Mouse (Mus musculus) bone marrow, adult 2 months (tissue): ENCODE measurements around the gene Cacna1d. TPM values are rescaled to one million over a fixed set of nuclear protein-coding genes. Genes with fewer than 3 reads are reported as not detected.
A peak's percentile ranks its signal among the peaks of the same experiment; 100 is the strongest.

Source experiments
- H3K27ac ChIP-seq: fragments of 200-500 bp; 2 replicates; pipeline ENCODE4 v1.5.1; 2012; ENCODE audit warnings: low read depth, mild to moderate bottlenecking, control low read depth, inconsistent platforms, low read length; ENCODE audit not compliant: control insufficient read depth, poor library complexity, insufficient read depth
- H3K4me1 ChIP-seq: fragments of 200-500 bp; 2 replicates; pipeline ENCODE4 v1.6.1; 2011; ENCODE audit warnings: low read length; ENCODE audit not compliant: control insufficient read depth, insufficient read depth
- H3K4me3 ChIP-seq: fragments of 200-500 bp; replicated peaks from 2 replicates; pipeline ENCODE3; 2011; ENCODE audit warnings: mild to moderate bottlenecking, low read depth, low read length, control low read depth; ENCODE audit not compliant: control insufficient read depth
- CTCF ChIP-seq: fragments of 200-500 bp; IDR thresholded peaks from 2 replicates; pipeline ENCODE4 v1.5.1; 2011; ENCODE audit warnings: low read length, control low read depth; ENCODE audit not compliant: control insufficient read depth, insufficient read depth
- POLR2A ChIP-seq: fragments of 200-500 bp; IDR thresholded peaks from 2 replicates; pipeline ENCODE4 v1.6.1; 2011; ENCODE audit warnings: low read depth, mild to moderate bottlenecking, control low read depth, low read length, borderline replicate concordance; ENCODE audit not compliant: control insufficient read depth
- whole genome bisulfite sequencing: fragments of 180-500 bp; shearing (Covaris S2); methylation state at CpG from one replicate; pipeline ENCODE4 v1.1.7; 2018; 5-methylcytosine and 5-hydroxymethylcytosine counted together
- polyA plus RNA-seq: library from polyadenylated mRNA; stranded (reverse); fragments of >200 nt; gene quantifications from 2 replicates; pipeline ENCODE4 v1.2.4, GENCODE M21; 2011; ENCODE audit warnings: low replicate concordance; ENCODE audit not compliant: missing spikeins, insufficient read depth, insufficient read length

The Cacna1d gene
- polyA plus RNA-seq, 1 experiment: 1.7 TPM

- TF ChIP-seq CTCF (no peak), POLR2A (no peak)
These were observed 319.7 kb downstream of the Cacna1d start for GRCm38 (mm10) chr14:30171593-30171992.

GRCm38 (mm10) chr14:30171008-30171407 is 320.2 kb downstream of the Cacna1d start:
- Histone ChIP-seq H3K27ac (no peak overlapping the region), H3K4me1 (no peaks in the 10 kb centered on the region; the same call in 1 of the 2 replicates), H3K4me3 (no peak overlapping the region)
- TF ChIP-seq CTCF (peak; percentile 32; the same call in 1 of the 2 replicates), POLR2A (no peak)
- WGBS: 71% methylated on average over 6 of the region's 6 CpGs

More at GRCm38 (mm10) chr14:30171593-30171992, 319.7 kb downstream of the Cacna1d start:
- Histone ChIP-seq H3K27ac (no peak overlapping the region), H3K4me1 (no peaks in the 10 kb centered on the region; the same call in 1 of the 2 replicates), H3K4me3 (no peak overlapping the region)
- 65% methylated on average over 6 of the region's 6 CpGs for WGBS

GRCm38 (mm10) chr14:30169455-30169854 is 321.8 kb downstream of the Cacna1d start:
- Histone ChIP-seq H3K4me3 (no peak overlapping the region), H3K4me1 (no peaks in the 10 kb centered on the region; the same call in 1 of the 2 replicates), H3K27ac (no peak overlapping the region)
- WGBS: 16% methylated on average over 5 of the region's 5 CpGs
- TF ChIP-seq CTCF (no peak), POLR2A (no peak)

- TF ChIP-seq POLR2A (no peak), CTCF (no peak)
- Histone ChIP-seq H3K4me1 (no peaks in the 10 kb centered on the region; the same call in 1 of the 2 replicates), H3K27ac (no peak overlapping the region), H3K4me3 (no peak overlapping the region)
- WGBS: 40% methylated on average over 3 of the region's 3 CpGs
These were observed 322.4 kb downstream of the Cacna1d start for GRCm38 (mm10) chr14:30168902-30169301.

- Histone ChIP-seq H3K4me3 (no peak overlapping the region), H3K27ac (no peak overlapping the region), H3K4me1 (no peaks in the 10 kb centered on the region; the same call in 1 of the 2 replicates)
- TF ChIP-seq CTCF (no peak), POLR2A (no peak)
- 50% methylated on average over 3 of the region's 3 CpGs for WGBS
These were observed 322.9 kb downstream of the Cacna1d start for GRCm38 (mm10) chr14:30168387-30168786.

- TF ChIP-seq CTCF: no peak
- TF ChIP-seq POLR2A: no peak
- WGBS: 82% methylated on average over 7 of the region's 7 CpGs
- H3K4me3 ChIP-seq: no peak overlapping the region
- H3K27ac ChIP-seq: no peak overlapping the region
- H3K4me1 ChIP-seq: no peaks in the 10 kb centered on the region
These were observed 323.6 kb downstream of the Cacna1d start for GRCm38 (mm10) chr14:30167606-30168005.

- no peak for TF ChIP-seq POLR2A
- no peak for TF ChIP-seq CTCF
- H3K27ac ChIP-seq: no peak overlapping the region
- H3K4me1 ChIP-seq: no peaks in the 10 kb centered on the region
- H3K4me3 ChIP-seq: no peak overlapping the region
- 90% methylated on average over 11 of the region's 11 CpGs for WGBS
These were observed 325.2 kb downstream of the Cacna1d start for GRCm38 (mm10) chr14:30166036-30166435.

- TF ChIP-seq CTCF (no peak), POLR2A (no peak)
- WGBS: 85% methylated on average over 20 of the region's 20 CpGs
- H3K4me1 ChIP-seq: no peaks in the 10 kb centered on the region
- no peak overlapping the region for H3K27ac ChIP-seq
- no peak overlapping the region for H3K4me3 ChIP-seq
These were observed 327.2 kb downstream of the Cacna1d start for GRCm38 (mm10) chr14:30163733-30164708.
